Mouse (Mus musculus) liver, adult 2 months (tissue): ENCODE results near the gene Tmsb15l. TPM values are rescaled to one million over a fixed set of nuclear protein-coding genes. Genes with fewer than 3 reads are reported as not detected.
A peak's percentile ranks its signal among the peaks of the same experiment; 100 is the strongest.
"Not testable (repeated sequence)": the region's sequence is repeated elsewhere in the genome, so short reads cannot be mapped to it uniquely, and the experiment has no call there.

Experiments
- DNase-seq: peaks from one replicate; pipeline ENCODE4 v3.0.0-alpha.2; 2011; ENCODE audit warnings: low read depth, low spot score; ENCODE audit errors: extremely low read depth
- H3K27ac ChIP-seq: fragments of 200-500 bp; replicated peaks from 2 replicates; pipeline ENCODE4 v1.5.1; 2012; ENCODE audit warnings: low read depth, mild to moderate bottlenecking, control low read depth, inconsistent platforms, low read length; ENCODE audit not compliant: insufficient read depth
- H3K27me3 ChIP-seq: fragments of 200-500 bp; 2 replicates; pipeline ENCODE4 v1.6.1; 2012; ENCODE audit warnings: mild to moderate bottlenecking, moderate library complexity, low read length, inconsistent platforms; ENCODE audit not compliant: control insufficient read depth, insufficient read depth
- H3K36me3 ChIP-seq: fragments of 200-500 bp; 2 replicates; pipeline ENCODE4 v1.6.1; 2012; ENCODE audit warnings: low read length, inconsistent platforms; ENCODE audit not compliant: control insufficient read depth, insufficient read depth
- H3K4me1 ChIP-seq: fragments of 200-500 bp; 2 replicates; pipeline ENCODE4 v1.6.1; 2011; ENCODE audit warnings: low read length; ENCODE audit not compliant: control insufficient read depth, insufficient read depth
- H3K4me3 ChIP-seq: fragments of 200-500 bp; 2 replicates; pipeline ENCODE4 v1.5.1; 2011; ENCODE audit warnings: low read depth, mild to moderate bottlenecking, control low read depth, low read length, moderate library complexity; ENCODE audit not compliant: insufficient read depth
- H3K79me2 ChIP-seq: fragments of 200-500 bp; 2 replicates; pipeline ENCODE4 v1.6.1; 2012; ENCODE audit warnings: inconsistent platforms, mild to moderate bottlenecking, low read length, moderate library complexity; ENCODE audit not compliant: control insufficient read depth, insufficient read depth
- H3K9ac ChIP-seq: fragments of 200-500 bp; 2 replicates; pipeline ENCODE4 v1.6.1; 2012; ENCODE audit warnings: low read depth, mild to moderate bottlenecking, control low read depth, inconsistent platforms, low read length
- CTCF ChIP-seq: fragments of 200-500 bp; IDR thresholded peaks from 2 replicates; pipeline ENCODE4 v1.5.1; 2011; ENCODE audit warnings: low read depth, low read length, control low read depth
- POLR2A ChIP-seq: fragments of 200-500 bp; IDR thresholded peaks from 2 replicates; pipeline ENCODE4 v1.6.1; 2011; ENCODE audit warnings: low read length, control low read depth; ENCODE audit not compliant: insufficient read depth; ENCODE audit errors: extremely low read depth
- WGBS: fragments of 180-500 bp; shearing (Covaris S2); methylation state at CpG from one replicate; pipeline ENCODE4 v1.1.7; 2018; 5-methylcytosine and 5-hydroxymethylcytosine counted together
- polyA plus RNA-seq: library from polyadenylated mRNA; depleted of rRNA; stranded (reverse); fragments of >200 nt; gene quantifications from 2 replicates; pipeline ENCODE4 v1.2.3, GENCODE M21; 2012; rRNA removed
- total RNA-seq: library from RNA; depleted of rRNA; stranded (reverse); fragments of >200 nt; gene quantifications from 2 replicates; pipeline ENCODE4 v1.2.3, GENCODE M21; 2014; rRNA removed

Tmsb15l gene
- total and polyA plus RNA-seq, 2 experiments = 0.12 to 2.2 TPM

DNA sequence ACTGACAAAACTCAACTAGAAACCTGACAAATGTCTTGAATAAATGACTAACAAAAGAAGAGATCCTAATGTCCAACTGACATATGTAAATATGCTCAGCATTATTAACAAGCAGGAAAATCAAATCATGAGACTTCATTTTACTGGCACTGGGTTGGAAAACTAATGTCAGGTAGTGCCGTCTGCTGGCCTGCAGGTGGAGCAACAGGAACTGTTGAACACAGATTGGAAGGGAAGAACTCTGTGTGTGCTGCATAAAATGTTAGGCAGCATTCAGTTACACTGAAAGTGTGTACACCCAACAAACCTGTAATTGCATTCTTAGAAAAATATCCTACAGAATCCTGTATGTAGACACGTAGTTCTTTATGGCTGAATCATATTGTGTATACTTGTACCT lies 17.0 kb downstream of the Tmsb15l start:
- no peak for DNase-seq
- Histone ChIP-seq H3K79me2 (no peaks in the 10 kb centered on the region), H3K4me3 (no peak overlapping the region), H3K27ac (no peak overlapping the region), H3K27me3 (no peaks in the 10 kb centered on the region), H3K36me3 (no peaks in the 10 kb centered on the region), H3K4me1 (no peaks in the 10 kb centered on the region), H3K9ac (no peak overlapping the region)
- 25% methylated on average over 2 of the region's 2 CpGs for WGBS
- no peak for TF ChIP-seq POLR2A
- TF ChIP-seq CTCF = peak; percentile 31; the same call in 1 of the 2 replicates

DNA sequence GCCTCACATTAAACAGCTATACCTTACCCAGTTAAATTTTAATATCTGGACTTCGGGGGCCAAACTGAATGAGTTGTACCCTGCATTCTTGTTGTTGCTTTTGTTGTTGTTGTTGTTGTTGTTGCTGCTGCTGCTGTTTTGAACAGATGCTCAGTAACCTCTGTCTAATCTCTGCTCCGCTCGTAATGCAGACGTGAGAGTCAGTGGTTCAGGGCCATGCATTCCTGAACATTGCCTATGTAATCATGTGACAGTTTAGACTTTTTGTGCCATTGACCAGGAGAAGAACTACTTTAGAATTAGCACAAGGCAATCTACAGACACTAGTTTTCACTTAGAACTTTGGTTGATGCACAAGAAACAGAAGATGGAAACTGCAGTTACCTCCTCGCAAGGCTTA lies 18.4 kb downstream of the Tmsb15l start:
- not testable (repeated sequence) for H3K4me3 ChIP-seq, H3K9ac ChIP-seq, DNase-seq, H3K36me3 ChIP-seq, H3K4me1 ChIP-seq, H3K27me3 ChIP-seq, H3K27ac ChIP-seq, H3K79me2 ChIP-seq
- 51% methylated on average over 5 of the region's 5 CpGs for WGBS

DNA sequence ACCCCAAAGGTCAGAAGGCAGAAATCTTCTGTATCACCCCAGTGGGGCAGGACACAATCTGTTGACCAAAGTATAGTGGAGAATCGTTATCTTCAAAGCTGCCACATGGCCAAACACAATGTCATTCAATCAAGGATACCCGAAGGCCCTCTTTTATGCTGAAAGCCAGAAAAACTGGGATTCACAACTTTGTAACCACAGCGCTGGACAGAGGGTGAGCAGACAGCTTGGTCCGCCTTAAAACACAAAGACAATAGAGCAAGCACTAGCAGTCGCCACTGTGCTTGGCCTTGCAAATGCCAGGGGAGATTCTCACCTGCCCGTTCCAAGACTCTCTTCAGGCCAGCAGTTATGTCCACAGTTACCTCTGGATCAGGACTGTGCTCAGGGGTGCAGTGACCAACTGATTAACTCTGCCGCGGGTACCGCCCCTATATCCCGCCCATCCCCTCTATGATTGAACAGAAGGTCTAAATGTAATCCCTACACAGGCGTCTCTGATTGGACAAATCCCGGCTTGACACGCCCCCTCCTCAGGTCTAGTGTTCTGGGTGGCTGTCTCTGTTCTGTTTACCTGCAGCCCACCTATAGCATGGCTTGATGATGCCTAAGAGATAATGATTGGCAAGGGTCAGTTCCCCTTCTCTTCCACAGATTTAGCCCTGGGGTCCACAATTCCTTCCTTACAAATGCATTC lies 18.9 kb downstream of the Tmsb15l start:
- H3K4me1 ChIP-seq, H3K27me3 ChIP-seq, H3K79me2 ChIP-seq, H3K27ac ChIP-seq, H3K9ac ChIP-seq, H3K36me3 ChIP-seq, H3K4me3 ChIP-seq: not testable (repeated sequence)
- 6% methylated on average over 13 of the region's 13 CpGs for WGBS
- DNase-seq = peak; percentile 5

DNA sequence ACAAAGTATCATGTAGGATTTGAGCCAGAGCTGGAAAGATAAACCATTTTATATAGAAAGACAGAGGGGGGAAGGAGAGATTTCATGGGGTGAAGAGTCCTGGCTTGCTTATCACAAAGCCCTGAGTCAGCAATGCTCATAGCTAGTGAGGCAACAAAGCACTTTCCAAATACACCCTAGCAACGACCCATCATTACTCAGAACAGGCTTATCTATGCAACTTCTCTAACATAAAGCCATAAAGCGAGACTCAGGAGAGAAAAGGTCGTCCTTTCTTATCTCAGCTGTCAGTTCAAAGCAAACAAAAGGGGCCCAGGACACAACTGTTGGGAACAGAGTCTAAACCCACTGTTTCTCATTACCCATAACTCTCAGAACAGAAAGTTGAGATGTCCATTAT lies 38.7 kb downstream of the Tmsb15l start:
- no peak for DNase-seq
- Histone ChIP-seq H3K27me3 (no peaks in the 10 kb centered on the region), H3K36me3 (no peaks in the 10 kb centered on the region), H3K4me3 (no peak overlapping the region), H3K4me1 (no peaks in the 10 kb centered on the region), H3K9ac (no peak overlapping the region), H3K27ac (no peak overlapping the region), H3K79me2 (no peaks in the 10 kb centered on the region)
- 15% methylated on average over 3 of the region's 3 CpGs for WGBS
- TF ChIP-seq POLR2A = no peak
- no peak for TF ChIP-seq CTCF

DNA sequence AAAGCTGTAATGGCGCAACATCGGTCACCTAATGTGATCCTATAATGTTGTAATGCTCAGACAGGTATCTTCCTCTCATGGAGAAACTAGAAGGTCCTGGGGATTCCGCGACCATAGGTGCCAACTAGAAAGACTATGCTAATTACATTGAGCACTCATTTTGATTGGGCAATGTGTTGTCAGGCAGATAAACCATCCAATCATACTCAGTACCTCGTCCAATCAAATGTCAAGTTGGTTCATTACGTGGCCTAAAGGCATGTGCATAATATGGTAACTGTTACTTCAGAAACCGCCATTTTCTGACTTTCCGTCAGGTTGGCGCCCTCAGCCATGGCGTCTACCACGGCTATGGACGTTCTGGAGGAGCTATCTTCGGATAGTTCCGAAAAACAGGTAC lies 49.6 kb downstream of the Tmsb15l start, which contains the start of gene H2bfm:
Gene H2bfm, plus strand, starts transcription at position 295 of the 400 bp plus-strand sequence.
- WGBS = 92% methylated on average over 14 of the region's 14 CpGs
- H3K36me3 ChIP-seq = no peaks in the 10 kb centered on the region
- no peaks in the 10 kb centered on the region for H3K27me3 ChIP-seq
- no peak within 1 kb of the TSS for H3K4me3 ChIP-seq
- H3K9ac ChIP-seq = no peak within 1 kb of the TSS
- TF ChIP-seq CTCF (no peak), POLR2A (no peak)
- no peak within 1 kb of the TSS for H3K27ac ChIP-seq
- DNase-seq = no peak
- H3K79me2 ChIP-seq = no peaks in the 10 kb centered on the region
- no peaks in the 10 kb centered on the region for H3K4me1 ChIP-seq

DNA sequence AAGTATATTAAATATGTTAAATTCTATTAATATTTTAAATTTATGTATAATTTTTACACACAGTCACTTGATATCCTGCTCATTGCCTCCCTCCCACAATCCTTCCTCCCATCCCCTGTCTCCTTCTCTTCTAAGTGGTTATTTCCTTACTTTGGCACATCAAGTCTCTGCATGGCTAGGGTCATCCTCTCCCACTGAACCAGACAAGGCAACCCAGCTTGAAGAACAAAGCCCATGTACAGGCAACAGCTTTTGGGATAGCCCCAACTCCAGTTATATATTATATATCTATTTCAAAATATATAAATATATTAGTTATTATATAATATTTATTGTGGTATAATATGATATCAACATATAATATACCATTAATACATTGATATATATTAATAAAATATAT lies 50.8 kb downstream of the Tmsb15l start:
- Histone ChIP-seq H3K27ac (no peak overlapping the region), H3K79me2 (no peaks in the 10 kb centered on the region), H3K27me3 (no peaks in the 10 kb centered on the region), H3K36me3 (no peaks in the 10 kb centered on the region), H3K4me1 (no peaks in the 10 kb centered on the region), H3K4me3 (no peak overlapping the region), H3K9ac (no peak overlapping the region)
- DNase-seq = no peak
- TF ChIP-seq POLR2A (no peak), CTCF (no peak)

Other genes with a start within 250 kb of the Tmsb15l start
- 116 and 127 TPM in 2 replicates for gene Morf4l2, start 233.2 kb downstream of the Tmsb15l start, total RNA-seq
- gene Morf4l2, start 233.2 kb downstream of the Tmsb15l start, polyA plus RNA-seq = 24.8 and 26.7 TPM in 2 replicates
- gene Glra4, start 196.7 kb downstream of the Tmsb15l start, total RNA-seq = not detected in 2 replicates
- gene Glra4, start 196.7 kb downstream of the Tmsb15l start, polyA plus RNA-seq = not detected in 2 replicates
- 0.46 and 1.5 TPM in 2 replicates for gene Plp1, start 154.2 kb downstream of the Tmsb15l start, total RNA-seq
- gene Plp1, start 154.2 kb downstream of the Tmsb15l start, polyA plus RNA-seq = 0.57 and 1.0 TPM in 2 replicates
- not detected in 2 replicates for gene Rab9b, start 108.1 kb downstream of the Tmsb15l start, total RNA-seq
- not detected in 2 replicates for gene Rab9b, start 108.1 kb downstream of the Tmsb15l start, polyA plus RNA-seq
- gene H2bfm, start 49.5 kb downstream of the Tmsb15l start, total RNA-seq = not detected in 2 replicates
- not detected in 2 replicates for gene H2bfm, start 49.5 kb downstream of the Tmsb15l start, polyA plus RNA-seq
- 1.4 TPM in 1 of 2 replicates, not detected in the other for gene Tmsb15b2, start 1.4 kb downstream of the Tmsb15l start, total RNA-seq
- 0.51 TPM in 1 of 2 replicates, not detected in the other for gene Tmsb15b2, start 1.4 kb downstream of the Tmsb15l start, polyA plus RNA-seq
- gene Tmsb15b1, start within 50 bp of the Tmsb15l start, total RNA-seq = 1.5 and 1.9 TPM in 2 replicates
- gene Tmsb15b1, start within 50 bp of the Tmsb15l start, polyA plus RNA-seq = 0.43 and 0.68 TPM in 2 replicates
- 0.20 TPM in 1 of 2 replicates, not detected in the other for gene Zcchc18, start 16.3 kb upstream of the Tmsb15l start, total RNA-seq
- 0.04 TPM in 1 of 2 replicates, not detected in the other for gene Zcchc18, start 16.3 kb upstream of the Tmsb15l start, polyA plus RNA-seq
- 1.5 and 1.6 TPM in 2 replicates for gene Slc25a53, start 61.4 kb upstream of the Tmsb15l start, total RNA-seq
- 0.81 and 0.92 TPM in 2 replicates for gene Slc25a53, start 61.4 kb upstream of the Tmsb15l start, polyA plus RNA-seq
- 5.4 and 6.1 TPM in 2 replicates for gene Fam199x, start 72.7 kb upstream of the Tmsb15l start, total RNA-seq
- gene Fam199x, start 72.7 kb upstream of the Tmsb15l start, polyA plus RNA-seq = 0.48 and 0.63 TPM in 2 replicates
- not detected in 2 replicates for gene Esx1, start 145.2 kb upstream of the Tmsb15l start, total RNA-seq
- gene Esx1, start 145.2 kb upstream of the Tmsb15l start, polyA plus RNA-seq = not detected in 2 replicates